Mouse (Mus musculus): ENCODE results near the gene Plppr5.

Plppr5 gene

GRCm38 (mm10) chr3:117574529-117575252 is at the start of gene Plppr5:
Plppr5 (plus strand) TSS chr3:117574836.
- in situ Hi-C loops (cut with MboI; ENCODE audit: low sequenced_read_pairs): no loop called here

GRCm38 (mm10) chr3:117549899-117550298 is 24.7 kb upstream of the Plppr5 start:
- in situ Hi-C loops (cut with MboI; ENCODE audit: low sequenced_read_pairs): no loop called here

DNA sequence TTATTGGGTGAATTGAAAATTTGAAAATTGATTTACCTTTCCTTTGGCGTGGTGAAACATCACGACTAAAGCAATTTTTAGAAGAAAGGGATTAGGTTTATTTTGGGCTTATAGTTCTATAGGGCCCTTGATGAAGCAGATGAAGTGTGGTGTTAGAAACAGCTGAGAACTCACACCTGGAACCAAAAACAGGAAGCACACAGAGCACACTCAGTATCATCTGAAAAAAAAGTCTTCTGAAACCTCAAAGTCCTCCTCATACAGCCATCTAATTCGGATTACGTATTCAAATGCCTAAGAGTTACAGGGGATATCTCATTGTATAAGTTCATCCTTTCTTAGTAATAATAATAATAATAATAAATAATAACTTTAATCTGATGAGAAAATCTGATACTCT is 24.1 kb upstream of the Plppr5 start:
- in situ Hi-C loops (cut with MboI; ENCODE audit: low sequenced_read_pairs): no loop called here

GRCm38 (mm10) chr3:117556972-117557371 is 17.7 kb upstream of the Plppr5 start:
- in situ Hi-C loops (cut with MboI; ENCODE audit: low sequenced_read_pairs): no loop called here

DNA sequence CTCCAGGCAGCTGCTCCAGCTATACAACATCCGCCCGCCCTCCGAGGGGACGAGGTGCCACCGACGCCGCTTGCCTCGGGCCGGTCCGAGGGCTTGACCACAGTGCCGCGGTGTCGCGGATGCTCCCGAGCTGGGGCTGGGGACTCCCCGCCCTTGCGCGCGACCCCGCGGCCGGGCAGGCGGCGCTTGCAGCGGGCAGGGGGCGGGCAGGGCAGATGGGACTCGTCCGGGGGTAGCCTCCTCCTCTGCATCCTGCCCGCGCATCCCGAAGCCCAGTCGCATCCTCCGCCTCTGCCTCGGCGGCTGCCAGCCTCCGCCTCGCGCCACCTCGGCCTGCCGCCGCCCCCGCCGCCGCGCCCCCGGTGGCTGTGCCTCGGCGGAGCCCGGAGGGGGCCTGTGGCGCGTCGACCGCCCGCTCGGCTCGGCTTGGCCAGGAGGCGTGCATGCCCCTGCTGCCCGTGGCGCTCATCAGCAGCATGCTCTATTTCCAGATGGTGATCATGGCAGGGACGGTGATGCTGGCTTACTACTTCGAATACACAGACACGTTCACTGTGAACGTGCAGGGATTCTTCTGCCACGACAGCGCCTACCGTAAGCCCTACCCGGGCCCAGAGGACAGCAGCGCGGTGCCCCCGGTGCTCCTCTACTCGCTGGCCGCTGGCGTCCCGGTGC is 754 bp downstream of the Plppr5 start:
- in situ Hi-C loops (cut with MboI; ENCODE audit: low sequenced_read_pairs): no loop called here

DNA sequence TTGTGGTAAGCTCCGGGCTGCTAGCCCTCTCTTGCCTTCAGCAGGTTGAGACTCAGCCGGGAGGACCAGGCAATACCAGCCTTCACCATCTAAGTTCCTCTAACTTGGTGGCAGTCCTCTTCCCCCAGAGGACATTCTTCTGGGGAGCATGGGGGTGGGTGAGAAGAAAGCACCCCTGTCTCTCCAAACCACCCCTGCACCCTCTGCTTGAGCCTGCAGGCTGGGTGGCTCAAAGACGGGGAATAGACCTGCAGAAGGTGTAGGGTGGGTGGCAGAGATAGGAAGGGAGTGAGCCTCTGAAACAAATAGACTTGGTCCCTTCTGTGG is 1.3 kb downstream of the Plppr5 start:
- in situ Hi-C loops (cut with MboI; ENCODE audit: low sequenced_read_pairs): no loop called here

- in situ Hi-C loops (cut with MboI; ENCODE audit: low sequenced_read_pairs): no loop called here
Observed at GRCm38 (mm10) chr3:117577349-117577748, 2.7 kb downstream of the Plppr5 start.

DNA sequence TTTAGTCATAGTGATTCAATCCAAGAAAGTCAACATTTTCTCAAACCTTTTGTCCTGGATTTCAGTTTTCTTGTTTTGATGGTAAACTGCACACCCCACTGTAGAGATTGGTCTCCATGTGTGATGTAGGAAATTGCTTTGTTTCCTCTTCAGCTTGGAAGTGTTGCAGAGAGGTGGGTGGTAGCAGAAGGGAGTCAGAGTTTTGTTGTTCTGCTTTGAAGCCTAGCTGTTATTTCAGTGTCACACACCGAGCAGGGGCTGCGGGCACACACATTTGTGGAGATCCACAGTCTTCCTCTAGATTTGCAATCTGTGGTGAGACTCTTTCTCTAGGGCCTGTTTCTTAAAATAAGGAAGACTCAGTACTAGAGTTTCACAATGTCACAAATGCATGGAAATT is 8.0 kb downstream of the Plppr5 start:
- in situ Hi-C loops (cut with MboI; ENCODE audit: low sequenced_read_pairs): no loop called here

DNA sequence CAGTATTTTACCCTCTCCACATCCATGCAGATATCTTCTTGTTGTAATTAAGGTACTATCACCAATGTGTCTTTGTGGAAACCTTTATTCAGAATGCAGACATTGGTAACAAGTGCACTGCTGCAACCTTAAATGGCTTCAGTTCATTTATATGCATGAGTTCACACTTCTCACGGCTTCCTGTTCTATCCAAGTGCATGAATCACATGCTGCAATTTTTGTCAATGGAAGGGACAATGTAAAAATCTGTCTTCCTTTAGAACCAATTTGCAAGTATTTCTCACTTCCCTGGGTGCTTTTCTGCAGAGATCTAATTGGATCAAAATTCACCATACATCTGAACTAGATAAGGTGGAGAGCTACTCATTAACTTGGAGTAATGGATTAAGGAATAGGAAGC is 27.8 kb downstream of the Plppr5 start:
- in situ Hi-C loops (cut with MboI; ENCODE audit: low sequenced_read_pairs): no loop called here

GRCm38 (mm10) chr3:117603458-117603857 is 28.8 kb downstream of the Plppr5 start:
- in situ Hi-C loops (cut with MboI; ENCODE audit: low sequenced_read_pairs): no loop called here

DNA sequence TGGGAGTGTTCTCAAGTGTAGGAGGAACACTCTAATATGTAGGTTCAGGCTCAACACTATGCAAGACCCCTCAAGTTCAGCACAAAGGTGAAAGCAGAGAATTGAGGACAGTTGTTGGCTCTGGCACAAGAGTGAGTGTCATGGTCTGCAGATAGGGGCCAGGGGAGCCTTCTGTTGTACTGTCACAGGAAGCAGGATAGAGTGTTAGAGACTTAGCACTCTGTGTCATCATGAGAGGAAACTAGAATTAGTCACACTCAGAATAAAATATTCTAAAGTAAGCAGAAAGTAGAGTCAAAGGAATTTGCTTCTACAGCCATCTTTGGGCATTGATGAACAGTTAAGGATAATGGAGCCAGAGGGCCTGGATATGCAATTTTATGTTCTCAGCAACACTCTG is 31.7 kb downstream of the Plppr5 start:
- in situ Hi-C loops (cut with MboI; ENCODE audit: low sequenced_read_pairs): no loop called here

- in situ Hi-C loops (cut with MboI; ENCODE audit: low sequenced_read_pairs): no loop called here
Observed at GRCm38 (mm10) chr3:117611453-117611852, 36.8 kb downstream of the Plppr5 start.

GRCm38 (mm10) chr3:117614856-117615255 is 40.2 kb downstream of the Plppr5 start:
- in situ Hi-C loops (cut with MboI; ENCODE audit: low sequenced_read_pairs): no loop called here

- in situ Hi-C loops (cut with MboI; ENCODE audit: low sequenced_read_pairs): no loop called here
Observed at GRCm38 (mm10) chr3:117625257-117626001, 50.8 kb downstream of the Plppr5 start.

DNA sequence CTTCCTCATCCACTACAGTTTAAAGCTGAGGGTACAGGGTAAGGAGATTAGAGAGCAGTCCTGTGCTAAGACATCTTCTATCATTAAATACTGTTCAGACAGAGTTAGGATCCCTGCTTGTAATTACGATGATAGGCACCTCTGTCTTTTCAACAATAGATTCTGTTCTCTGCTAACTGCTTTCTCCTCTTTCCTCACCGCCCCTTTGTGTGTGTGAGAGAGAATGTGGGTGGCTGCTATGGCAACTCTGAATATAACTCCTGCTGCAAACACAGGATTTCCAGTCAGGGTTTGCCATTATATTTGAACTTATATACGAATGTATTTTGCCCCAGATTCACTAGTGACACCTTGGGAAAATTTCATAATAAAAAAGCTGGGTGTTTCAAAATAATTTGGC is 54.2 kb downstream of the Plppr5 start:
- in situ Hi-C loops (cut with MboI; ENCODE audit: low sequenced_read_pairs): no loop called here

GRCm38 (mm10) chr3:117630332-117630731 is 55.7 kb downstream of the Plppr5 start:
- in situ Hi-C loops (cut with MboI; ENCODE audit: low sequenced_read_pairs): no loop called here

GRCm38 (mm10) chr3:117648612-117649011 is 74.0 kb downstream of the Plppr5 start:
- in situ Hi-C loops (cut with MboI; ENCODE audit: low sequenced_read_pairs): no loop called here

DNA sequence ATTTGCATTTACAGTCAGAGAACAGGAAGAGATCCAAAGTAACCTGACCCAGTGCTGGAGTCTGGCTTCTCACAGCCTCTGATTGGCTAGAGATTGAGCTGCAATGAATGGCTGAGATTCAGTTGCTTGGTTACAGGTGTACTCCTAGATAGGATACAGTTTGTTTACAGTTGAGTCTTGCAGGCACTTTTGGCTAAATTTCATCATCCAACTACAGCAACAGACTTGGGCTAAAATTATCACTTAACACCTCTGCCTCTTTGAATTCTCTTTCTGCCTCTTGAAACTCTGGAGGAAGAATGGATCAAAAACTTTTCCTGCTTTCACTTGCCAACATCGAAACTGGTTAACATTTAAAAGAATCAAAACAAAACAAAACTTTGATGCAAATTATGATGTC is 89.7 kb downstream of the Plppr5 start:
- in situ Hi-C loops (cut with MboI; ENCODE audit: low sequenced_read_pairs): no loop called here

DNA sequence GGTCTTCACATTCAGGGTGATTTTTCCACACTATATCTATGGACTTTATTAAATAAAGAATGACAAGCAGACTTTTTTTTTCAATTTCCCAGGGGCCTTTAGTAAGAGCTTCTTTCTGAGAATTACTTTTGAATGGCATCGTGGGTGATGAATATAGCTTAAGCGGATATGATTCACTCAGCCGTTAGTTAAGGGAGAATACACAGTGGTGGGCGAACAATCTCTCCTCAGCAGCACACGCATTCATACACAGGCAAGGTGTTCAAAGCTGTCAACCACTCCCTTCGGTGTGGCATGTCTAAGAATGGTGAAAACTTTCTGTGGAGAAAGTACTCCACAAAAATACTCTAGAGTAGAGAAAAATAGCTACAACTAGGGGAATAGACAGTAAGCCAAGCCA is 104.6 kb downstream of the Plppr5 start:
- in situ Hi-C loops (cut with MboI; ENCODE audit: low sequenced_read_pairs): no loop called here

DNA sequence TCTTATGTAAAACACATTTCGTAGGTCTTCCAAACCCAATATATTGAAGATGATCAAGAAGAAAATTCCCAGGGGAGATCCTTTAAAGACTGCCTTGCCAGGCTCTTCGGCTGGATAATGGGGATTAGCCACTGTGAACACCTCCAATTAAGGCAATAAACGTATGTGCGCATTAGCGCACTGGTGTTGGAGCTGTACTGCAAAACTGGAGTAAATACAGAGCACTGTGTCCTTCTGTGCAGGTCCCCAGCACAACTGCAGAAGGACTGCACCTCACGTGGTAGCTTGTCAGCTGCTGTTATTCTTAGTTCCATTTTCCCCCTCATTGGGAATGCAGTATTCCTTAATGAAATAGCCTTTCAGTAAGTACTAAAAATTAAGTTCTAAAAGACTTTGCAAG is 110.0 kb downstream of the Plppr5 start:
- in situ Hi-C loops (cut with MboI; ENCODE audit: low sequenced_read_pairs): no loop called here

- in situ Hi-C loops (cut with MboI; ENCODE audit: low sequenced_read_pairs): no loop called here
Observed at GRCm38 (mm10) chr3:117686036-117686435, 111.4 kb downstream of the Plppr5 start.

DNA sequence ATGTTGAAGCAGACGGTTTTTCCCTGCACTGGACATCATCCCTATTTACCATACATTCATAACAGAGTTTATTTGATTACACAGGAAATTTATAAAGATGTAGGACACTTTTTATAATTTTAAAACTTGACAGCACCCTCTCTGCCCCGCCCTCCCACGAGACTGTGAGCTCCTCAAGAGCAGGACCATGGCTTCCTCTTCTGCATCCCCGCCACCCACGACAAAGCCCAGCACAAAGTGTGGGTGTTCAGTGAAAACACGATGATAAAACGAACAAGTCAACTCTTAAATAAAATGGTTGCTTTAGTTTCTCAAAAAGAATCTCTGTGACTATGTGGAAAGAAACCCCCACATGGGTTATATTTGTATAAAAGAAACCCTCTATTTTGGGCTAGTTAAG is 112.0 kb downstream of the Plppr5 start:
- in situ Hi-C loops (cut with MboI; ENCODE audit: low sequenced_read_pairs): no loop called here

Measured in CH12F3 (cell line).